Mouse (Mus musculus): ENCODE measurements around the gene Dusp13. TPM values are rescaled to one million over a fixed set of nuclear protein-coding genes. Genes with fewer than 3 reads are reported as not detected.
A peak's percentile ranks its signal among the peaks of the same experiment; 100 is the strongest.

Dusp13 gene
- total RNA-seq, 2 experiments from 2014 or later, result 0.32 to 0.84 TPM

DNA sequence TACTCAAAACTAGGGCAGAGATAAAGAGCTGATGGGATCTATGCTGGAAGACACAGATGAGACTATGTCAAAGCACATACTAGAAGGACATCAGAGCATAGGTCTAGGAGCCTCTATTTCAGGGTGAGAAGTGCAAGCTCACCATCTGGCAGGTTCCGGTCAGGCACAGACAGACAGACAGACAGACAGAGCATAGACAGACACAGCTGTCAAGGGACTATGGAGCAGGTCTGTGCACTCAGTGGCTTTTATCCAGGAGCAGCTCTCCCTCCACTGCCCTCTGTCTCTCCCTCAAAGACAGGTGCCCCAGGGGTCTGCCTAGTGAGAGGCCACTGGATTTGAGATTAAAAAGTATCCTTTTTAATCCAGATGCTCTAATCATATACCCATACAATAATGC, 6.8 kb downstream of the Dusp13 start:
- H3K4me3 ChIP-seq, result no peak overlapping the region
- H3K27ac ChIP-seq, result no peak overlapping the region
- DNase-seq (ENCODE audit: low spot score in 2 of 2), result no peak
- no peak for TF ChIP-seq CTCF (conservative IDR thresholded peaks at IDR 0.05)

DNA sequence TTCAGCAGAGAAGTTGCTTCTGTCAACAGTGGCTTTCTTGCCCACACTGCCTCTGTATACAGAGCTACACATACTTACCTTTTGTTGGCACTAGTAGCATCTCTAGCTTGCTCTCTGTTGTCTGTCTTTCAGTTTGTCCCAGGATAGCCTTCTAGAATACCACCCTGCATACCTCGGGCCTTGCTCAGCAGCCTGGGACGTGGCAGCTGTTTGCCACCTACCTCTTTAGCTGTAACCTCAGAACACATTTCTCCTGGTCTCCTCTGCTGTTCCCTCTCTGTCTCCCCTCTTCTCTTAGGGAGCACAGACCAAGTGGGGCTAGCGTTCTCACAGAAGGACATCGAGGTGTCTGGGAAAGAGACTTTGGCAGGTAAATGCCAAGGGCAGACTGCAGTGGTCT, 8.5 kb downstream of the Dusp13 start:
- TF ChIP-seq CTCF (conservative IDR thresholded peaks at IDR 0.05), result no peak
- Histone ChIP-seq H3K4me3 (no peak overlapping the region), H3K27ac (no peak overlapping the region)
- no peak for DNase-seq (ENCODE audit: low spot score in 2 of 2)

DNA sequence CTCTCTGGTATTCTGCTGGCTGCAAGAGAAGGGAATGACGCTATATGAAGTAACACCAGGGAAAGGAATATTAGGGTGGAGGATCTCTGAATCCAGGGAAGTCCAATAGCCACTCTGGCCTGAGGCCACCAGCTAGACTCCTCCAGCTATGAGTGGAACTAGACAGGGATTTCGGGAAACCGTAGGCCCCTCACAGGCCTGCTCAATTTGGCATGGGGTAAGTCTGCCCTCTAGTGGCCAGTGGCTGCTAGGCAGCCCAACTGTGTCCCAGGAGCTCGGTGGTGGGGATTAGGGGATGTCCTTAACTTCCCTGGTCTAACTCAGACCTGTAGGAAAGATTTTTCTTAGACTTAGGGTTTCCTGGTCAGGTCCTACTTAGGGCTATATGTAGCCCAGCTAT, 9.2 kb downstream of the Dusp13 start:
- 0 out of 2 replicates have a peak overlapping the region, but pooled peaks have one; percentile 7 for H3K27ac ChIP-seq
- peak; percentile 72 to 94 for DNase-seq (ENCODE audit: low spot score in 2 of 2)
- peak; percentile 100 for TF ChIP-seq CTCF (conservative IDR thresholded peaks at IDR 0.05)
- no peak overlapping the region for H3K4me3 ChIP-seq

DNA sequence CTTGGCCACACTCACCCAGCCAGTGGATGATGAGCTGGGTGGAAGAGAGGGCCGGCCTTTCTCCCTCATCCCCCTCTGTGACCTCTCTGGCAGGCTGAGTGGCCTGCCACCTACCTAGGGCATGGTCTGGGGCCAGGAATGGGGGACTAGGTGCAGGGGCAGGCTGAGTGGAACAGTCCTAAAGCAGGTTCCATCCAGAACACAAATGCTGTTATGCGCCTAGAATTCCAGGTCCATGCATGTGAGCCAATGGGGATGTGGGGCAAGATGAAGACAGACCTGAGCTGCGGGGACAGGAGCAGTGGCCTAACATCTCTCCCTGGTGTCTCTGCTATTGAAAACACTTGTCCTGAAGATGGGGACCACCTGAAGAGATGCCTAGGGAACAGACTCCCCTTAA, 9.7 kb downstream of the Dusp13 start:
- 0 out of 2 replicates have a peak overlapping the region, but pooled peaks have one; percentile 7 for H3K27ac ChIP-seq
- no peak overlapping the region for H3K4me3 ChIP-seq
- DNase-seq (ENCODE audit: low spot score in 2 of 2), result no peak
- TF ChIP-seq CTCF (conservative IDR thresholded peaks at IDR 0.05), result no peak

DNA sequence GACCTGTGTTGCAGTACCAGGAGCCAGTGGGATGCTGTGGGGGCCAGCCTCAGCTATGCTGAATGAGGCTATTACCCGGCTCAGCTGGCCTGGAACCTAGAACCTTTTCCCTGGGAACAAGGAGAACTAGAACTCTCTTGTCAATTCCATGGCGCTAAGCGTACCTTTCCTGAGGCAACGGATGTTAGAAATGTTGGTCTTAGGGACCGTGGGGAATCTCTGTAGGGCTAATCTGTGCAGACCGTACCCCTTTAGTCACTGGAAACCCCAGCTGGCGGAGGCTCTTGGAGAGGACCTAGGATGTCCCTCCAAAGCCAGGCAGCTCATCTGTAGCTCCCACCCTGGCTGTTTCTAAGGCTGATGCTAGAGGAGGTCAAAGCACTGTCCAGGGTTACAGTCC, 10.6 kb downstream of the Dusp13 start:
- Histone ChIP-seq H3K27ac (no peak overlapping the region), H3K4me3 (no peak overlapping the region)
- no peak for DNase-seq (ENCODE audit: low spot score in 2 of 2)
- no peak for TF ChIP-seq CTCF (conservative IDR thresholded peaks at IDR 0.05)

DNA sequence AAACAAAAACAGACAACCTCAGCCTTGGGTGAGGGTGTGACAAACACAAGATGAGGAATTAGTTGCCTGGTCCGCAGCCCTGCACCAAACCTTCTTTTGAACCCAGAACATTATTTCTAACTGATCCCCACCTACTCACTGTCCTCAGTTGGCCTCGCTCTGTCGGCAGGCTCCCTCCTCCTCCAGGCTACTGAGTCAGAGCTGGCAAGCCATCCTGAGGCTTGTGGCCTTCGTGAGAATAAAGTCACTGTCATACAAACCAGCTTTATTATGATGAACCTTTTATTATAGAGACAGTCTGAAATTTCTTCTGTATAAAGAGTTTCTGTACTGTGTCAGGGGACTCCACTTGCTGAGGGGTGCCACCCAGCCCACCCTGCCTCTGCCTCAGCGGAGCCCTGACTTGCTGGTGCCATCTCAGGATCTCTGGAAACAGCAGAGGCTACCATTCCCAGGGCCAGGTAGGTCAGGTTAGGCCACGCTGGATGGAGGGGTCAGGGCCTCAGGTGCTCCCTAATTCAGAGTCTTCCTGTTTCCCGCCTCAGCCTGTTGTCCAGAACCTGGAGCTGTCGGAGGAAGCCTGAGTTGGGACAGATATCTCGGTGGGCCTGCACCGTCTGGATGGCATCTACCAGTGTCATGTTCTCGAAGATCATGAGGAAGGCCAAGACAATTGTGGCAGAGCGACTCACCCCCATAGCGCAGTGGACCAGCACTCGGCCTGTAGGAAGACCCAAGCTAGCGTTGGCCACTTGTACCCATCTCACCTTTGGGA, 17.7 kb downstream of the Dusp13 start:
- H3K27ac ChIP-seq, result peak overlapping the region; percentile 37; the same call in 1 of the 2 replicates
- H3K4me3 ChIP-seq, result no peak overlapping the region
- no peak for DNase-seq (ENCODE audit: low spot score in 2 of 2)
- no peak for TF ChIP-seq CTCF (conservative IDR thresholded peaks at IDR 0.05)

DNA sequence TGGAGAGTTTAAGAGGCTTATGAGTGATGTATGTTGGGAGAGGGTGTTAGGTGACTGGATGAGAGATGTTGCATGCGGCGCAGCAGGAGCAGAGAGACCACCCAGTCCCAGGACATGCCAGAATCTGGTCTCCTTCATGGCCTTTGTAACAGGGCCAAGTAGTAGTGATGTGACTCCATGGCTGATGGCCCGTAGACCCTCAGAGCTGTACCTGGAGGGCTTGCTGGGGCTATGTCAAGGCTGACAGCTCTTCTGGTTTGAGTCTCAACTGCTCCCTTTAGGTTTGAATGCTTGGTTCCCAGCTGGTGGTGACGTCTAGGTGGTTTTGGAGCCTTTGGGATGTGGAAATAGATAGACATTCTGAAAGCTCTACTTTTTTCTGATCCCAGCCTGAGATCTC, 21.0 kb downstream of the Dusp13 start:
- Histone ChIP-seq H3K4me3 (no peak overlapping the region), H3K27ac (peak overlapping the region; percentile 89)
- no peak for TF ChIP-seq CTCF (conservative IDR thresholded peaks at IDR 0.05)
- no peak for DNase-seq (ENCODE audit: low spot score in 2 of 2)

DNA sequence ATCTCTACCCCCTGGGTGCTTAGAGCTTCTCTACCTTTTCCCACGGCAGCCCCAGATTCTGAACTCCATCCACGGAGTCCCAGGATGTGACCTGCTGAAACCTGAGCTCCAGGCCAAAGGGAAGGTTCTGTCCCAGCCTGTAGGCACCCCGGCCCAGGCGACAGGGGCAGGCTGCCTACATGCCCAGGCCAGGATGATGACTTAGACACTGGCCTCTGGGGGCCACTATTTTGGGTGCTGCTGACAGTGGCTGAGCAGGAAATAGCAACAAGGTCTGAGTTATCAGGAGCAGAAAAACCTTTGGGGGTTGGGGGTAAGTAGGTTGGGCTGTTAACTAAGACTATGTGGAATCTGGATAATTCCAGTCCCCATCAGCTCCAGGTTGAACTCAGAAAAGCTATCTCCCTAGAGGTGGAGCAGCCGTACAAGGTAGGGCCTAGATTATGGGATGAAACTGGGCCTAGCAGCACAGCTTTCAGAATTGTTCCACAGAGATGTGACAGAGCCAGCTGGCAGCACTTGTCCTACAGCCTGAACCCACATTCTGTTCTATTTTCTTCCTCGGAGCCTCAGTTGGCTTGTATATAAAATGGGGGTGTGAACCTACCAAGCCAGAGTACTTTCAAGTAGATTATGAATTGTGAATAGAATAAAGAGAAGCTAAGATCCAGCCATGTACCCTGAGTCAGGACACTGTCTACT, 21.8 kb downstream of the Dusp13 start:
- peak in 1 of 2 experiments; percentile 61 for DNase-seq (ENCODE audit: low spot score in 2 of 2)
- no peak for TF ChIP-seq CTCF (conservative IDR thresholded peaks at IDR 0.05)
- Histone ChIP-seq H3K4me3 (no peak overlapping the region), H3K27ac (peak overlapping the region; percentile 89)

DNA sequence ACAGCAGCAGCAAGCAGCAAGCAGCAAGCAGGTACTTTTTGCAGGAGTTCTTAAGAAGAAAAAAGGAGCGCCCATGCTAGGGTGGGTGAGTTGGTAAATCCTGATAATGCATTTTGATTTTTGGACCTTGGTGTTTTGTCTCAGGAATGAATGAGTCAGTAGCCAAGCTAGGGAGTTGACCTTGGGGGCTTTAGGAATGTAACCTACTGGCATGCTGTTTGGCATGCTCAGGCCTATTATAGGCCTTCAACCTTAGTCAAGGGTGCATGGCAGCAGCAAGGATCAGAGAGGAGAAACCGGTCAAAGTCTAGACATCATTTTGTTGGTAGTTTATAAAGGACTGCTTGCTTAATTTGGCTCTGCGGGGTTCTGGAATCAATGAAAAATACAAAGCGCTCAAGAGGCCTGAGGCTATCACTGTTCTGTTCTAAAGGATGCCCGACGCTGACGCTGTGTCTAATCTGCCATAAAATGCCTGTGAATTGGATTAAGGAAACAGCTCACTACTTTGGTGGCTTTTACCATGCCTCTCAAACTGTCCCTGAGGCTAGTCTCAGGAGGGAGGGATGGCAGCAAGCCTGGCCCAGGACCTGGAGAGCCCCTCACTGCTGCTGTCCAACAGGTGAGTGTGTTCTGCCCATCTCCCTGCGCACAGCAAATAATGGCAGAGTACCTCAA, 28.8 kb downstream of the Dusp13 start:
- no peak for TF ChIP-seq CTCF (conservative IDR thresholded peaks at IDR 0.05)
- H3K4me3 ChIP-seq, result no peak overlapping the region

DNA sequence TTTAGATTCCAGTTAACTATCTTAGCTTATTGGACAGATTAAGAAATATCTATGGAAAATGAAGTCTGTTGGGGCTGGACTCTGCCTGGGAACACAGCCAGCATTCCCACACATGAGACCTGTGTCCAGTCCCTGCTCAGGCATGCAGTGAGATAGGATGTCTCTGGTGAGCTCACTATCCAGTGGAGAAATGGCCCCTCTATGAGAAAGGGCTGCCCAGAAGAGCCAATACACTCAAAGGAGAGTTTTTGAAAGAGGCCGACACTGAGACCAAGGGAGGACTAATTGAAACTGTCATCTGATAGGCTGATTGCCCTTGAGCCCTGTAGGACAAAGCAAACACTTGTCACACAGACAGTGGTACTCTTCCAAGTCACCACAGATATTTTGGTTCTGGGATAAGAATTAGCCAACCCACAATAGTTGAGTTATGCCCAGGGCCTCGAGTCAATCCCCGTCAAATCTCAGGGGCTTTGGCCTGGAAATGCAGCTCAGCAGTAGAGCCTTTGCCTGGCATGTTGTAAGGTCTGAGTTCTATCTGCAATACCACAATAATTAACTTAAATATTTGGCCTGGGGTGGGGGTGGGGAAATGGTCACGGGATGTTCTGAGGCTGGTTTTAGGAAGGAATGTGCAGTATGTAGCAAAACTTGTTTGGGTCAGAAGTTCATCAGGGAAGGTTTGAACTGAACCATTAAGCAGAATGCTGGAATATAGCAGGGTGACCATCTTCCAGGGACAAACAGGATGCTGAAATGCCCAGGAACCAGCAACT, 30.4 kb downstream of the Dusp13 start:
- no peak for TF ChIP-seq CTCF (conservative IDR thresholded peaks at IDR 0.05)
- Histone ChIP-seq H3K27ac (no peak overlapping the region), H3K4me3 (no peak overlapping the region)
- DNase-seq (ENCODE audit: low spot score in 2 of 2), result no peak

More for the DNA sequence above, 28.8 kb downstream of the Dusp13 start:
- DNase-seq (ENCODE audit: low spot score in 2 of 2), result no peak
- H3K27ac ChIP-seq, result no peak overlapping the region

DNA sequence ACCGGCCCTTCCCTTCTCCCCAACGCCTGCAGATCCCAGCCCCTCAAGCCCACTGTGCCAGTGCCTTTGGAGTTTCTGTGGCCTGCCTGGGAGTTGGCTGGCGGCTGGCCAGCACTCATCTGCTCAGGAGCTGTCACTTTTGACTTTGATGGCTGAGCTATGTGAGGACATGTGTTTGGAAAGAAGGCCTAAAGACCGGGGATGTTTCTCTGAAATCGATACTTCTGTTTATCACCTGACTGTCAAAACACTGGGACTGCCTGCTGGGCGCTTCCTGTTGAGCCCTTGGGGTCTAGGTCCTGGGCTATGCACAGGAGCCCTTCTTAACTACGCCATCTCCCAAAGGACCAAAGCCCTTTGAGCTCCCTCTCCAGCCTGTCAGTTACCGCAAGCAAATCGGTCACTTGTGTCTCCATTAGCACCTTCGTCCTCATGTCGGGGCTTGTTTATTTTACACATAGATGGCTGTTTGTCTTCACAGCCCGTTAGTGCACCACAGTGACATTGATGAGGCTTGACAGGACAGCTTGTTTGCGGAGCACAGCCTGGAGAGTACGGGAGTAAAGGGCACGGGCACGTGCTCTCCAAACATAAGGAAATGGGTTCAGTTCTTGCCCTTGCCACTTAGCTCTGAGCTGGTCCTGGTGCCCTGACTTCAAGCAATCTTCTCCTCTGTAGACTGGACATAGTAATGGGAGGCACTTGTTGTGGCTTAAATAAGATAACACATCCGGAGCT, 31.2 kb downstream of the Dusp13 start:
- H3K27ac ChIP-seq, result no peak overlapping the region
- no peak for DNase-seq (ENCODE audit: low spot score in 2 of 2)
- H3K4me3 ChIP-seq, result no peak overlapping the region
- TF ChIP-seq CTCF (conservative IDR thresholded peaks at IDR 0.05), result no peak

DNA sequence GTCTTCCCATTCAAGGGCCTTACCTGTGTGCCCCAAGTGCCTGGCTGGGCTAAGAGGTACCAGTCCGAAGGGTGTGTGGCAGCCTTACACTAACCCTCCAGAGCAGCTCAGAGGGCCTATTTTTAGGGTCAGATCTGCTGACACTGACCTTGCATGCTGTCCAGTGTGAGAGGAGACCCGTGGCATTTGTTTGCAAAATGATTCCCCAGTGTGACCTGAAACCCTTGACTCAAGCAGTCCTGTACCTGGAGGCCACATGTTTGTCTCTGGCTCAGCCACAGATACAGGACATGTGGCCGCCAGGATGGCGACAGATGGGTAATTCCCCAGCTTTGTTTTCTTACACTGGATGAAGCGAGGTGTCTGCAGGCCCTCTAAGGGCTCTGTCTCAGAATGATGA, 36.5 kb downstream of the Dusp13 start, which contains the start of gene Dupd1:
Gene Dupd1, minus strand, starts transcription at position 91 of the 400 bp plus-strand sequence.
- no peak for DNase-seq (ENCODE audit: low spot score in 2 of 2)
- TF ChIP-seq CTCF (conservative IDR thresholded peaks at IDR 0.05), result no peak
- no peak within 1 kb of the TSS for H3K4me3 ChIP-seq

More for the DNA sequence above, 36.5 kb downstream of the Dusp13 start, which contains the start of gene Dupd1:
- H3K27ac ChIP-seq, result no peak within 1 kb of the TSS

Measured in layer of hippocampus, adult 2 months (tissue).